Mouse (Mus musculus) testis, adult 2 months (tissue): Measurements from ENCODE around the gene Arid5b.

Experiments used
- CTCF ChIP-seq: fragments of 200-500 bp; IDR thresholded peaks from 2 replicates; pipeline ENCODE4 v1.5.1; 2012; ENCODE audit warnings: low read depth, mild to moderate bottlenecking, inconsistent platforms, low read length, moderate library complexity; ENCODE audit not compliant: control insufficient read depth, insufficient read depth, insufficient replicate concordance
- POLR2A ChIP-seq: fragments of 200-500 bp; IDR thresholded peaks from 2 replicates; pipeline ENCODE4 v1.6.1; 2012; ENCODE audit warnings: low read depth, mild to moderate bottlenecking, inconsistent platforms, low read length, moderate library complexity; ENCODE audit not compliant: control insufficient read depth

DNA sequence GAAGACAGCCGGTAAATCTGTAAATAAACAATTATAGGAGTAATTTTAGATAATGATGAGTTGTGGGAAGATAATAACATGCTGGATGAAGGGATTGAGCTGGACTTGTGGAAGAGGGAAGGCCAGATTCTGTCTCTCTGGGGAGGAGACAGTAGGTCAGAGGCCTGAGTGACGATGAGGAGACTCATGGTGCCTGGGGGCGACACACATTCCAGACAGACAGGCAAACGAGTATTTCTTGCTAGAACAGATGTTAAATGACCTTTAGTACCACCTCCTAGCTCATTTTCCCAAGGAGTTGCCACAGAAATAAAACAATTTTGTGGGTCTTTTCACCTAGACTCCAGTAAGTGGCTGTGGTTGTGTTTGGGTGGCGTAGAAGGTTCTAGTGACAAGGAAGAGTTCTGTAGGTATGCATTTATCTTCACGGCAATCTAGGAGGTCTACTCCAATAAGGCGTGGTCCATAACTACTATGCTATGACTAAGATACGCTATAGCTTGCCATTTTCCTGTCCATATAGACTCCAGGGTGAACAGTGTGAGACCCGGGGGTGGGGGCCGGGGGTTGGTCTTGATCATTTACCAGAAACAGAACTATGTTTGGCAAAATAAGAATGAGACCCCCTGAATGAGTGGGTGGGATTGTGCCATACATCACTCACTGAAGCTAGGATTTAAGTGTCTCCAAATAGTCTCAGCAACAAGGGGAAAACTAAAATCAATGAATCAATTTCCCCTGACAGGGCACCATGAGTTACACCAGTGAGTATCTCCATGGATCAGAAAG, 100.6 kb downstream of the Arid5b start:
- TF ChIP-seq POLR2A = no peak
- no peak for TF ChIP-seq CTCF
